Mouse (Mus musculus): Measurements from ENCODE around the gene Rps10. TPM values are rescaled to one million over a fixed set of nuclear protein-coding genes. Genes with fewer than 3 reads are reported as not detected.
A peak's percentile ranks its signal among the peaks of the same experiment; 100 is the strongest.
"Not testable (repeated sequence)": the region's sequence is repeated elsewhere in the genome, so short reads cannot be mapped to it uniquely, and the experiment has no call there.

Rps10 gene
- polyA plus RNA-seq, 2 experiments: 1,160 to 1,839 TPM

DNA sequence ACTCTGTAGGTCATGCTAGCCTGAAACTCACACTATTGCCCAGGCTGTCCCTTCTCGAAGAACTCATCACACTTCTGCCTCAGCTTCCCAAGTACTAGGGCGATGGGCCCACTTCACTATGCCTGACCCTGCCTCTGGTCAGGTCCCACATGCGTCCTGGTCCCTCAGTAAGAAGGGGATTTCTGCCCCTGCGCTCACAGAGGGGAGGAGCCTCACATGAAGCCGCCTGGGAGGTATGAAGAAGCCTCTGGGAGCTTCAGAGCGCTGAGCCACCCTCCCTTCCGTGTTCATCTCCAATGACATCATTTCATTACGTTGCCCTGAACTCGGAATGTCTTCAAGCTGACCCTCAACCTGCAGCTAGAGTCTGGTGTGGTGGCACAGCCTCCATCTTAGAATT, 7.3 kb upstream of the Rps10 start:
- H3K27ac ChIP-seq (replicated peaks; ENCODE audit: low read depth, low read length): no peak overlapping the region
- 77% methylated on average over 9 of the region's 9 CpGs for WGBS
- H3K27me3 ChIP-seq (ENCODE audit: control insufficient read depth, insufficient read depth, low read length): no peaks in the 10 kb centered on the region
- H3K4me1 ChIP-seq (ENCODE audit: control insufficient read depth, insufficient read depth, low read length): peaks cover 6% of the 10 kb centered on the region
- H3K36me3 ChIP-seq (ENCODE audit: control insufficient read depth, insufficient read depth, low read length): no peaks in the 10 kb centered on the region
- ATAC-seq (ENCODE audit: low FRiP score, low read depth) (no peak), DNase-seq (ENCODE audit: low spot score) (no peak)
- TF ChIP-seq POLR2A (IDR thresholded peaks at IDR 0.05; ENCODE audit: borderline replicate concordance, extremely low read depth, insufficient read depth, insufficient read length): no peak
- H3K4me3 ChIP-seq (replicated peaks; ENCODE audit: low read length): no peak overlapping the region
- no peak overlapping the region for H3K9ac ChIP-seq (ENCODE audit: low read depth, low read length, severe bottlenecking)
- H3K4me2 ChIP-seq (replicated peaks; ENCODE audit: low read depth, low read length, severe bottlenecking): no peak overlapping the region
- H3K9me3 ChIP-seq (ENCODE audit: control insufficient read depth, low read length): no peaks in the 10 kb centered on the region

DNA sequence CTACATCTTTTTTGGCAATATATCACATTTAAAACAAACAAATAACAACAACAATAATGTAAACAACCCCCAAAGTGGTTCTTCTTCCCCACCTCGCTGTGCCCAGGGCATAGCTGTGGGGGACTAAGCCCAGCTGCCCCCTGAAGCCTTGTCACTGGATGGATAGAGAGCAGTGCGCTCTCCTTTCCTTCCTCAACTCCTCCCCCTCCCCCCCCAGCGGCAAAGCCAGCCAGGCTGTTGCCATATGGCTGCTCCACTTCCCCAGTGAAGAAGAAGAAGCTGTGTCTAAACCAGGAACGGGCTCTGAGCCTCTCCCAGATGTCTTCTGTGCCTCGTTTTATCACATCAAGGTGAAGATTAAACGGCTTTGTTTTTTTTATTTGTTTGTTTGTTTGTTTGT, 6.6 kb upstream of the Rps10 start:
- no peaks in the 10 kb centered on the region for H3K9me3 ChIP-seq (ENCODE audit: control insufficient read depth, low read length)
- H3K36me3 ChIP-seq (ENCODE audit: control insufficient read depth, insufficient read depth, low read length): no peaks in the 10 kb centered on the region
- DNase-seq (ENCODE audit: low spot score) (no peak), ATAC-seq (ENCODE audit: low FRiP score, low read depth) (no peak)
- H3K4me3 ChIP-seq (replicated peaks; ENCODE audit: low read length): no peak overlapping the region
- no peak overlapping the region for H3K27ac ChIP-seq (replicated peaks; ENCODE audit: low read depth, low read length)
- H3K4me2 ChIP-seq (replicated peaks; ENCODE audit: low read depth, low read length, severe bottlenecking): no peak overlapping the region
- 26% methylated on average over 6 of the region's 6 CpGs for WGBS
- no peak overlapping the region; the same call in 1 of the 2 replicates for H3K9ac ChIP-seq (ENCODE audit: low read depth, low read length, severe bottlenecking)
- H3K4me1 ChIP-seq (ENCODE audit: control insufficient read depth, insufficient read depth, low read length): peaks cover 6% of the 10 kb centered on the region
- no peaks in the 10 kb centered on the region for H3K27me3 ChIP-seq (ENCODE audit: control insufficient read depth, insufficient read depth, low read length)
- no peak for TF ChIP-seq POLR2A (IDR thresholded peaks at IDR 0.05; ENCODE audit: borderline replicate concordance, extremely low read depth, insufficient read depth, insufficient read length)

DNA sequence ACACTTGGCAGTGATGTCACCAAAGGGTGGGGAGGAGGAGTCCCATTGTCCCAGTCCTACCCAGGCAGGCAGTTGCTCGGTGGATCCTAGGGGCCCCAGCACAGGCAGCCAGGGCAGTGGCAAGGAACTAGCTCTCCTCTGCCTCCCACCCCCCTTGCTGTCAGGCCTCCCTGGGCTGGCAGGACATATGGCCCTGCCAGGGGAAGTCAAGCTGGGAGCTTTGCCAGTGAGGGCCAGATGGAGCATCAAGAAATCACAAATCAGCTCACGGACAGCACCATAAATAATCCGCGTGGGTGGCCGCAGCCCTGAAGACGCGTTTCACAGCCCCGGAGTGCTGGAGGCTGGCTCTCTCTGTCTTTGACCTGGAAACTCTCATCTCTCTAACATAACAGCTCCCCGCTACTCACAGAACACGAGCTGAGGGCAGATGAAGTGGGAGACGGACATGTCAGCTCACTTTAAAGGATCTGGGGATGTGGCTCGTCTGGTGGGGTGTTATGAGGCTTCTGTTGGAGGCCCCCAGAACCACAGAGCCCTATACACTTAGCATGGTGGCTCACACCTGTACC, 6.1 kb upstream of the Rps10 start:
- no peak overlapping the region for H3K4me2 ChIP-seq (replicated peaks; ENCODE audit: low read depth, low read length, severe bottlenecking)
- no peaks in the 10 kb centered on the region for H3K36me3 ChIP-seq (ENCODE audit: control insufficient read depth, insufficient read depth, low read length)
- ATAC-seq (ENCODE audit: low FRiP score, low read depth) (peak; percentile 32; the same call in 1 of the 2 replicates), DNase-seq (ENCODE audit: low spot score) (peak; percentile 40)
- H3K4me1 ChIP-seq (ENCODE audit: control insufficient read depth, insufficient read depth, low read length): peaks cover 6% of the 10 kb centered on the region
- peak overlapping the region; percentile 48 for H3K9ac ChIP-seq (ENCODE audit: low read depth, low read length, severe bottlenecking)
- H3K27ac ChIP-seq (replicated peaks; ENCODE audit: low read depth, low read length): no peak overlapping the region
- no peak for TF ChIP-seq POLR2A (IDR thresholded peaks at IDR 0.05; ENCODE audit: borderline replicate concordance, extremely low read depth, insufficient read depth, insufficient read length)
- no peak overlapping the region for H3K4me3 ChIP-seq (replicated peaks; ENCODE audit: low read length)
- no peaks in the 10 kb centered on the region for H3K9me3 ChIP-seq (ENCODE audit: control insufficient read depth, low read length)
- 7% methylated on average over 12 of the region's 12 CpGs for WGBS
- H3K27me3 ChIP-seq (ENCODE audit: control insufficient read depth, insufficient read depth, low read length): no peaks in the 10 kb centered on the region

DNA sequence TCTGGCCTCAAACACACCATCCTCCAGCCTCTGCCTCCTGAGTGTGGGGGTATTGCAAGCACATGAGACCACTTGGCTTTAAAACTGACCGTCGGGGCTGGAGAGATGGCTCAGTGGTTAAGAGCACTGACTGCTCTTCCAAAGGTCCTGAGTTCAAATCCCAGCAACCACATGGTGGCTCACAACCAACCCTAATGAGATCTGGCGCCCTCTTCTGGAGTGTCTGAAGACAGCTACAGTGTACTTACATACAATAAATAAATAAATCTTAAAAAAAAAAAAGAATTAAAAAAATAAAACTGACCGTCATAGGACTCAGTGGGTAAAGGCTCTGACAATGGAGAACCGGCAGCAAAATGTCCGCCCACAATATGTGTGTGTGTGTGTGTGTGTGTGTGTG, 3.4 kb upstream of the Rps10 start:
- not testable (repeated sequence) for H3K4me1 ChIP-seq (ENCODE audit: control insufficient read depth, insufficient read depth, low read length); H3K9ac ChIP-seq (ENCODE audit: low read depth, low read length, severe bottlenecking); H3K9me3 ChIP-seq (ENCODE audit: control insufficient read depth, low read length); DNase-seq (ENCODE audit: low spot score); H3K36me3 ChIP-seq (ENCODE audit: control insufficient read depth, insufficient read depth, low read length); H3K27me3 ChIP-seq (ENCODE audit: control insufficient read depth, insufficient read depth, low read length); H3K27ac ChIP-seq (replicated peaks; ENCODE audit: low read depth, low read length); ATAC-seq (ENCODE audit: low FRiP score, low read depth); H3K4me3 ChIP-seq (replicated peaks; ENCODE audit: low read length); H3K4me2 ChIP-seq (replicated peaks; ENCODE audit: low read depth, low read length, severe bottlenecking)
- WGBS: 89% methylated on average over 6 of the region's 6 CpGs

DNA sequence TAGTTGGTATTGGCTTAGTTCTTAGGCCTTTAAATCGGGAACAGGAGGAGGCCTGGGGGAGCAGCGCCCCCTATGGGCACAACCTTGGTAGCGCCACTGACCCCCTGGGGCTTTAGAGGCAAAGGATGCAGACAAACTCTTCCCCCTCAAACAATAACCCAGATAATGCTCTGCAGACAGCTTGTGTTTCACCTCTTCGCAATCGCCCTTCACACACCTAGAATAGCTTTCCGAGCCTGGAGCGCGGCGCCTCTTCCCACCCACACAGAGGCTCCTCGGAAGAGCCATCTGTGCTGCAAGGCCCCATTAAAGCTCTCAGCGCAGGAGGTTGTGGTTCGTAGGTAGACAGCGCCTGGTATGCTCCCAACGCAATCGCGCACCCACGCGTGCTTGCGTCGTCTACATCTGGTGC, 2.5 kb upstream of the Rps10 start:
- ATAC-seq (ENCODE audit: low FRiP score, low read depth): no peak
- H3K9ac ChIP-seq (ENCODE audit: low read depth, low read length, severe bottlenecking): no peak overlapping the region

DNA sequence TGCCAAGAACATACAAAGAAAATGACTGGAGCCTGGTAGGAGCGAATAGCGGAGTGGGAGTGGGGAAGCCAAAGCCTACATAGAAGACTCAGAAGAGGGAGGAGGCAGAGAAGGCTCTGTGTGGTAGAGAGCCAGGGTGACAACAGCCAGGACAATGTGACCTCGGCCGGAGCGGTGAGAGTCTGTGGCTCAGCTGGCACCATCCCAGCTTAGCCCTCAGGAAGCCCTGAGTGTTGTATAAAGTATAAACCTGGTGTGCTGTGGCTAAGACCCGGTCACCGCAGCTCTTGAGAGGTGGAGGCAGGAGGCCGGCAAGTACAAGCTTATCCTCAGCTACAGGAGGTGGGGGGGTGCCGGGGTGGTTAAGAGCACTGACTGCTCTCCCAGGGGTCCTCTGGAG, 864 bp upstream of the Rps10 start:
- DNase-seq (ENCODE audit: low spot score): no peak
- H3K4me1 ChIP-seq (ENCODE audit: control insufficient read depth, insufficient read depth, low read length): peaks cover 10% of the 10 kb centered on the region
- TF ChIP-seq POLR2A (IDR thresholded peaks at IDR 0.05; ENCODE audit: borderline replicate concordance, extremely low read depth, insufficient read depth, insufficient read length): no peak
- no peak overlapping the region for H3K4me2 ChIP-seq (replicated peaks; ENCODE audit: low read depth, low read length, severe bottlenecking)
- 75% methylated on average over 9 of the region's 9 CpGs for WGBS
- H3K4me3 ChIP-seq (replicated peaks; ENCODE audit: low read length): no peak overlapping the region
- peaks cover 17% of the 10 kb centered on the region for H3K36me3 ChIP-seq (ENCODE audit: control insufficient read depth, insufficient read depth, low read length)
- H3K27ac ChIP-seq (replicated peaks; ENCODE audit: low read depth, low read length): no peak overlapping the region
- H3K9ac ChIP-seq (ENCODE audit: low read depth, low read length, severe bottlenecking): no peak overlapping the region
- H3K27me3 ChIP-seq (ENCODE audit: control insufficient read depth, insufficient read depth, low read length): no peaks in the 10 kb centered on the region
- ATAC-seq (ENCODE audit: low FRiP score, low read depth): no peak
- no peaks in the 10 kb centered on the region for H3K9me3 ChIP-seq (ENCODE audit: control insufficient read depth, low read length)

More for the DNA sequence above, 2.5 kb upstream of the Rps10 start:
- H3K4me1 ChIP-seq (ENCODE audit: control insufficient read depth, insufficient read depth, low read length): peaks cover 6% of the 10 kb centered on the region
- 0 out of 2 replicates have a peak, but pooled peaks cover under 1% of the 10 kb centered on the region for H3K36me3 ChIP-seq (ENCODE audit: control insufficient read depth, insufficient read depth, low read length)
- 76% methylated on average over 20 of the region's 20 CpGs for WGBS
- TF ChIP-seq POLR2A (IDR thresholded peaks at IDR 0.05; ENCODE audit: borderline replicate concordance, extremely low read depth, insufficient read depth, insufficient read length): no peak
- DNase-seq (ENCODE audit: low spot score): no peak
- H3K4me3 ChIP-seq (replicated peaks; ENCODE audit: low read length): no peak overlapping the region
- no peaks in the 10 kb centered on the region for H3K9me3 ChIP-seq (ENCODE audit: control insufficient read depth, low read length)
- no peaks in the 10 kb centered on the region for H3K27me3 ChIP-seq (ENCODE audit: control insufficient read depth, insufficient read depth, low read length)
- H3K4me2 ChIP-seq (replicated peaks; ENCODE audit: low read depth, low read length, severe bottlenecking): no peak overlapping the region
- H3K27ac ChIP-seq (replicated peaks; ENCODE audit: low read depth, low read length): no peak overlapping the region

DNA sequence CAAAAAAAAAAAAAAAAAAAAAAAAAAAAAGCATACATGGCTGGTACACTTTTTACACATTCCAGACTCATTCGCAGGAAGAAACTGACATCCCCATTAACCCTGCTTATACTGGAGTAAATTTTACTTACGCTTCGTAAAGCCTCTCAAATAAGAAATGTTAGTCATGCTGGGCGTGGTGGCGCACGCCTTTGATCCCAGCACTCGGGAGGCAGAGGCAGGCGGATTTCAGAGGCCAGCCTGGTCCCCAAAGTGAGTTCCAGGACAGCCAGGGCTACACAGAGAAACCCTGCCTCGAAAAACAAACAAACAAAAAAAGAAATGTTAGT, 930 bp downstream of the Rps10 start:
- H3K4me3 ChIP-seq (replicated peaks; ENCODE audit: low read length): peak overlapping the region; percentile 75
- not testable (repeated sequence) for ATAC-seq (ENCODE audit: low FRiP score, low read depth); H3K9me3 ChIP-seq (ENCODE audit: control insufficient read depth, low read length); H3K27me3 ChIP-seq (ENCODE audit: control insufficient read depth, insufficient read depth, low read length); H3K4me1 ChIP-seq (ENCODE audit: control insufficient read depth, insufficient read depth, low read length); DNase-seq (ENCODE audit: low spot score)
- WGBS: 43% methylated on average over 9 of the region's 9 CpGs
- peak overlapping the region; percentile 91 for H3K4me2 ChIP-seq (replicated peaks; ENCODE audit: low read depth, low read length, severe bottlenecking)
- H3K27ac ChIP-seq (replicated peaks; ENCODE audit: low read depth, low read length): peak overlapping the region; percentile 87
- peak overlapping the region; percentile 91; the same call in 1 of the 2 replicates for H3K9ac ChIP-seq (ENCODE audit: low read depth, low read length, severe bottlenecking)
- H3K36me3 ChIP-seq (ENCODE audit: control insufficient read depth, insufficient read depth, low read length): peaks cover 35% of the 10 kb centered on the region
